Mouse (Mus musculus) gastrocnemius, postnatal 14 days (tissue): ENCODE measurements around the gene Zc3hc1. TPM values are rescaled to one million over a fixed set of nuclear protein-coding genes. Genes with fewer than 3 reads are reported as not detected.
"Not testable (repeated sequence)": the region's sequence is repeated elsewhere in the genome, so short reads cannot be mapped to it uniquely, and the experiment has no call there.

Source experiments
- DNase-seq: peaks from one replicate; pipeline ENCODE4 v3.0.0; 2021; ENCODE audit warnings: mixed read lengths
- intact Hi-C: fragments of 180-260 bp; cut with DNase I; formaldehyde crosslinking; loops from one replicate; pipeline ENCODE4 v1.15.1; 2025; ENCODE audit warnings: low total_unique reads
- long read RNA-seq, 2 experiments: library from polyadenylated mRNA; stranded (forward); transcript quantifications; one replicate each; pipeline ENCODE4 v2.0.0; 2021
- total RNA-seq, 2 experiments: library from RNA; stranded (reverse); gene quantifications; 2 replicates each; pipeline ENCODE4 v1.2.3; 2021

The Zc3hc1 gene
- total RNA-seq, result 10 to 100 TPM; 12.3 to 15.7 TPM
- long read RNA-seq, experiment 1, transcript Zc3hc1-201 (10 exons, 1,824 nt), result major isoform, 41 of 43 reads
- long read RNA-seq, experiment 1, partial matches to known transcripts, result 1 of 43 reads
- long read RNA-seq, experiment 1, other reads (novel, unspliced or antisense), result 1 of 43 reads
- long read RNA-seq, experiment 2, transcript Zc3hc1-201 (10 exons, 1,824 nt), result major isoform, 36 of 41 reads
- long read RNA-seq, experiment 2, partial matches to known transcripts, result 3 of 41 reads
- long read RNA-seq, experiment 2, other reads (novel, unspliced or antisense), result 2 of 41 reads

DNA sequence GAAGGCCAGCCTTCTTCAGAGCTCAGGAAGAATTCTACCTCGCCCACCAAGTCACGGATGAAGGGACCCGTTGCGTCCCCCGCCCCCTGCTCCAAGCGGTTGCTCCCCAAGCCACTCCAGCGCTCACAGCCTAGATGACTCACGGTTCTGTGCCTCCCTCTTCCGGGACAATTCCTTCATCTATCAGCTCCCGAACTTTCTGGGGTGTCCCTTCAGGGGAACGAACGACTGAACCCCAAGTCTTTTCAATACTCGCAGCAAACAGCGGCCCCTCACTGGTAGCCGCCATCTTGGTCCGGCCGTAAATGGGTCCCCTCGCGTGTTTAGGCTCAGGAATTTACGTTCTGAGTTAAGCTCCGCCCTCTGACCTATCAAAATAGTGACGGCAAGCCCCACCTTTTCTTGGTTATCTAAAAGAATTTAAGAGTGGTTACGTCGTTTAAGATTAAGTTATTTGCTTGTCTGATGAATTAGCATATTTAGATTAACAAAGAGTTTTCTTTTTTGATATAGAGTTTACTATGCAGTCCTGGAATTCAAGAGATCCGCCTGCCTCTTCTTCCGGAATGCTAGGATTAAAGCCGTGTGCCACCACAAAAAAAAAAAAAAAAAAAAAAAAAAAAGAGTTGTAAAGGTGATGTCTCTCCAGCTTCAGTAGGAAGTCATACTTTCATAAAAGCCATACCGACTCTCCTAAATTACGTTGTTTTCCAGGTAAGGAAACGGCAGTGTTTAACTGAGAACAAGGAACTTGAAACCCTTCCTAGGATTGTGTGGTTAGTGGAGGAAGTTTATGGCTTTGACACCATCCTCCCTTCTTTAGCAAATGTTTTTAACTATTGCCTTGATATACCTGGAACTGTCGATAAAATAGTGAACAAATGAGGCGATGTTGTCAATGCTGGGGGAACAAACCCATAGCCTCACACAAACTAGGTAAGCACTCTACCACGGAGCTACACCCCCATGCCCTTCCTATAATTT lies at the start of gene Zc3hc1:
Zc3hc1 (minus strand) TSS at position 315 of the 984 bp plus-strand sequence.
- DNase-seq, result peak; percentile 63
- intact Hi-C loops, result no loop called here

DNA sequence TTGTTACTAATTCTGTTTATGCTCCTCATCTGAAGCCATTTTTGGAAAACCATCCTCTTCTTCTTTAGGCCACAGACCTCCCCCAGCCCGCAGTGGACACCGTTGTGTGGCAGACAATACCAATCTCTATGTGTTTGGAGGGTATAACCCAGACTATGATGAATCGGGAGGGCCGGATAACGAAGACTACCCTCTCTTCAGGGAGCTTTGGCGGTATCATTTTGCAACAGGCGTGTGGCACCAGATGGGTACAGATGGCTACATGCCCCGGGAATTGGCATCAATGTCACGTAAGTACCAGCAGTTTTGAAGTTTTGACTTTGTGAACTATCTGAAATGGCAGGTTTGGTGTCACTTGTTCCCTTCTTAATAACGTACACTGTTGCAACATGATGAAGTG lies 48.7 kb upstream of the Zc3hc1 start:
- no peak for DNase-seq
- intact Hi-C loops, result no loop called here

DNA sequence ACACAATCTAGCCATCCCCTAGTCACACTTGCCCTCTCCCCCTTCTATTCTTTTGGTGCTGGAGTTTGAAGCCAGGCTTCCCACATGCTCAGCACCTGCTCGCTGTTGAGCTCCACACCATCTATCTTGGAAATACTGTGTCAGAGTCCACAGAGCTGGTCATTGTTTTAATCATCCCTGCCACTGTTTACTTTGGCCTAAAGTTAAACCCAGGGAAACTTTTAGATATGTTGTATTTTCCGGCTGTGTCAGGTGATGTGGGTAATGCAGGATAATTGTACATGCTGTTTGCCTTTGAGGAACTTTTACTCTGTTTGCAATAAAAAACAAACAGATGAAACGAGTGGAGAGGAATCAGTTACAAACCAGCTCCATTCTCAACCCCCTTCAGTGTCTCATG lies 46.2 kb upstream of the Zc3hc1 start:
- no peak for DNase-seq
- intact Hi-C loops, result no loop called here

DNA sequence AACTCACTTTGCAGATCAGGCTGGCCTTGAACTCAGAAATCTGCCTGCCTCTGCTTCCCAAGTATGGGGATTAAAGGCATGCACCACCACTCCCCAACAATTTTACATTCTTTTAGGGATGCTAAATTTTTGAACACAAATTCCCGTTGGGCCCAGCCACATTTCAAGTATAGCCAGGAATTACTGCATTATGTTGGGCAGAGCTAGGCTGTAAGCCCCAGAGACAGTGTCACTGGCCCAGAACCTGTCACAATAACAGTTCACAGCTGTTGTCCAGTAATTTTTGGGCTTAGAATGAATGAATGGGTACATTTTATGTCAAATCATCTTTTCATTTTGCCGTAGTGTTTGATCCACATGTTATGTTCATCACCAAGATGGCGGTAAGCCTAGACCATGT lies 45.6 kb upstream of the Zc3hc1 start:
- no peak for DNase-seq

DNA sequence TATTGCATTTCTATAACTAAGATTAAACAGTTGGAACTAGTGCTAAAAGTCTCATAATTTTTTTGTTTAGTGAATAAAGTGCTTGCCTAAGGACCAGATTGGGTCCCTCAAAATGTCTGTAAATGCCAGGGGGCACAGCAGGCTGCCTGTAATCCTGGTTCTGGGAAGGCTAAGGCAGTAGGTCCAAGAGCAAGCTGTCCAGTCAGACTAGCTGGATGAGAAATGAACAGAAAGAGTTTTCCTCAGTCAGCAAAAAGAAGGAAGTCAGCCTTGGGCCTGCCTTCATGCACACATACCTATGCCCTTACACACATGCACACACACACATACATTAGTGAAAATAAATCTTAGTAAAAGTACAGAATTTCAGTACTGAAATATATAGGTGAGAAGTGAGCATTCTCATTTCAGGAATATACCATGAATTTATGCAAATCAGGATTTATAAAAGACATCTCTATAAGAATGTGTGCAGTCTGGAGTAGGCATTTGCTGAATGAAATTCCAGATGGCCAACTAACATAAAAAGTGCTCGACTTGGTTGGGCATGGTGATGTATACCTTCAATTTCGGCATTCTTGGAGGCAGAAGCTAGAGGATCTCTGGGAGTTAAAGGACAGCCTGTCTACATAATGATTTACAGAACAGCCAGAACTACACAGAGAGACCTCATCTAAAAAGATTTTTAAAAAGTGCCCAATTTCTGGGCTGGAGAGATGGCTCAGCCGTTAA lies 41.8 kb upstream of the Zc3hc1 start:
- intact Hi-C loops, result no loop called here
- DNase-seq, result no peak

More for the DNA sequence above, 45.6 kb upstream of the Zc3hc1 start:
- intact Hi-C loops, result no loop called here

DNA sequence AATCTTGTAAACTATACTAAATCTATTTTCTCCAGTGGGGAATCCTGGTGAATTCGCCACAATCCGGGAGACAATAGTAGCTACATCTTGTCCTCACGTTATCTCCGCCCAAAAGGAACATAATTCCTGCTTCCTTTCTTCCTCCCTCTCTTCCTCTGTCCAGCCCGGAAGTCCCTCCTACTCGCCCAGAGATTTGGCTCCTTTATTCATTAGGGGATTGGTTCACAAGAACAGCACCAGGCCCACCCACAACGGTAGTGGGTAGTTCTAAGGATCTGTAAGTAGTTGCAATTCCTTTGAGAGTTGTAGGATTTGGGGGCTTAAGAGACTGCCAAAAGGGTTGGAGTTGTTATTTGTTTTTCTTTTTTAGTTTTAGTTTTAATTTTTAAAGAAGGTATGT lies 26.0 kb upstream of the Zc3hc1 start:
- no peak for DNase-seq
- intact Hi-C loops, result no loop called here

DNA sequence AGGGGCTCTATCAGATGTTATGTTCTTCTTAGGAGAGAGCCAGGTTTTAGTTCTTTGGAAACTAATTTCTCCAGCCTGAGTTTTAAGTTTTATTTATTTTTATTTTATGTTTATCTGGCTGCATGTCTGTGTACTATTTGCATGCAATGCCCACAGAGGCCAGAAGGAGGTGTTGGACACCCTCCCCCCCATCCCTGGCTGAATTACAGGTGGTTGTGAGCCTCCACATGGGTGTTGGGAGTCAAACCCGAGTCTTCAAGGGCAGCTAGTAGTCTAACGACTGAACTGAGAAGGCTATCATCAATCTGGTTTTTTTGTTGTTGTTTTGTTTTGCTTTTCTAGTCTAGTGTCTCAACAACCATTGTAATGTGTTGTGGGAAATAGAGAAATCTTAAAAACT lies 25.3 kb upstream of the Zc3hc1 start:
- DNase-seq, result no peak
- intact Hi-C loops, result no loop called here

DNA sequence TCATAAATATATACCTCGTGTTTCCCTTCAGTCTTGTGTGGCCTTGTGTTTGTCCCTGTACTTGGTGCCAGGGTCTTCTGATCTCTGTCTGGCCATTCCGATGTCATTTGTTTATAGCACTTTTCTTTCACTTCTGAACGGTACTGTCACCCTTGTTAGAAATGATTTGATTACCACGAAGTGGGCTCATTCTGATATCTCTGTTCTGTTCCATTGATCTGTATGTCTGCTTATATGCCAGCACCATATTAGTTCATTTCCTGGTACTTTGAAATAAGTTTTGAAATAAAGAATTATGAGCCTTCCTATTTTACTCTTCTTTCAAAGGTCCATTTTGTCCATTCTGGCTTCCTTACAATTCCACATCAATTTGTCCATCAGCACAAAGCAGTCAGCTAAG lies 20.5 kb upstream of the Zc3hc1 start:
- intact Hi-C loops, result no loop called here
- no peak for DNase-seq

DNA sequence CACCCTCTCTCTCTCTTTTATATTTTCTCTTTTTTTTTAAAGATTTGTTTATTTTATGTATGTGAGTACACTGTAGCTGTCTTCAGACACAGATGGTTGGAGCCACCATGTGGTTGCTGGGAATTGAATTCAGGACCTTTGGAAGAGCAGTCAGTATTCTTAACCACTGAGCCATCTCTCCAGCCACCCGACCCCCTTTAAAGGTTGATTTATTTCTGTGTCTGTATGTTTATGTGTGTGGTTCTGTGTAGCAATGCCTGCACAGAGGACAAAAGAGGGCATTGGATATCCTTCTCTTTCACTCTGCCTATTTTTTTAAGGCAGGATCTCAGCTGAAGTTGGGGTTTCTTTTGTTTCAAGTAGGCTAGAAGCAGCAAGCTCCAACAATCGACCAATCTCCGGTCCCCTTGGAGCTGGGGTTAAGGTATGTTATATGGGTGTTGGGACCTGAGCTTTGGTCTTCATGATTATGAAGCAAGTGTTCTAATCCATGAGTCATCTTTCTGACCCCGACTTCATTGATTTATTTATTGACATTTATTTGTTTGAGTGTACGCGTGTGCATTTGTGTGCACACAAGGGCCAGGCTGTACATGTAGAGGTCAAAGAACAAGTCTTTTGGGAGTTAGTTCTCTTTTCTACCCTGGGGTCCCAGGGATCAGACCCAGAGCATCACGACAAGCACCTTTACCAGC lies 18.7 kb upstream of the Zc3hc1 start:
- intact Hi-C loops, result no loop called here
- no peak for DNase-seq

DNA sequence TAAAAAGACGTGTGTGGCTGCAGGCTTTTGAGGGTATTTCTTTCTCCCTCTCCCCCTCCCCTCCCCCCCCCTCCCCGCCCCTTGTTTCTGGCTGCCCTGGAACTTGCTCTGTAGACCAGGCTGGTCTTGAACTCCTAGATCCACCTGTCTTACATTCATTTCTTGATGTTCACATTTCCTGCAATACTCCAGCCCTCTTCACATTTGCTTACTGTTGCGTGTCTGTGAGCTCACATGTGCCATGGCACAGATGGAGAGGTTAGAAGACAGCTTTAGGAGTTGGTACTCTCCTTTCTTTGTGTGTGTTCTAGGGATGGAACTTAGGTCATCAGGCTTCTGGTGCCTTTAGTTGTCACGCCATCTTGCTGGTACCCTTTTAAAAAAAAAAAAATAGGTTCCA lies 17.4 kb upstream of the Zc3hc1 start:
- intact Hi-C loops, result no loop called here
- no peak for DNase-seq

DNA sequence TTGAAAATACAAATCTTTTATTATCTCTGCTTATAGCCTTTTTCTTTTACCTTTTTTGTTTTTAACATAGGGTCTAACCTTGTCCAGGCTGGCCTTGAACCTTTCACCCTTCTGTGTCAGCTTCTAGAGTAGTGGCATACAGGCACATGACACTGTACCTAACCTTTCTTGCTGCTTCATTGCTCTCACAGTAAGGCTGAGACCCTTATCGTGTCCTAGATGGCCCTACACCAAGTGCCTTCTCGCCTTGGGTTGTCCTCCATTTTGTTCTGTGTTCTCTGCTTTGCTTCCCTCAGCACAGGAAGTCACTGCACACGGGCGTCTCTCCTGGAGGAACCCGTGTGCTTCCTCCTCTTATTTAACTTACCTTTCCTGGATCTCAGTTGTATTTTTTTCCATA lies 13.8 kb upstream of the Zc3hc1 start:
- intact Hi-C loops, result no loop called here
- no peak for DNase-seq

DNA sequence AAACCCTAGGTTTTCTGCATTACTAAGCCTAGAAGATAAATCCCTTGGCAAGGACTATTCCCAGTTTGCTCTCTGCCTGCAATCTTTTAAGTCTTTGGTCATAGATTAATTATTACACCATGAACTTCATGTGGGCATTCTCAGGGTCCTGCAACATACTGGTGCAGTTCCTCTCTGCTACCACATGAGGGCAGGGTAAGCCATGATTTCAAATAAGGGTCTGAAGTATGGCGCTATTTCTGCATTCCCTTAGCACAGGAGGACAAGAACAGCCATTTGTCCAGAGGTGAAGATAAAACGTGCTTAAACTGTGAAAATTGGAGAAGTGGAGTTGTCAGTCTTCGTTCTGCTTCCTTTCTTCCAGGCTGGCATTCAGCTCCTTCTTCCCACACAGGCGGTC lies 12.6 kb upstream of the Zc3hc1 start:
- DNase-seq, result peak; percentile 33

DNA sequence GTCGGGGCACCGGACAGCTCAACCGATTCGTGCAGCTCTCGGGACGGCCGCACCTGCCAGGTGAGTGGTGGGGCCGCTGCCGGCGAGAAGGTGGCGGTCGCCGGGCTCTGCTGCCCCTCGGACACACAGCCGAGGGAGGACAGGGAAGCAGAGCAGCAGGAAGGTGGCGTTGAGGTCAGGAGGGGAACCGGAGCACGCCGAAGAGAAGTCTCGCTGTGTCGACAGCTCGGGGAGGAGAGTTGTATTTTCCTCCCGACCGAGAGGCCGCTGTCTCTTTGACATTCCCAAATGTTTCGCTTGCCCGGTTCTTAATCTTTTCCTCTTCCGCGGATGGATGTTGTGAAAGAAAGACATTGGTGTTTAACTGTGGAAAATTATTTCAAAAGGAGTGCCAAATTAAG lies 11.3 kb upstream of the Zc3hc1 start:
- peak; percentile 39 for DNase-seq
- intact Hi-C loops, result no loop called here

More for the DNA sequence above, 12.6 kb upstream of the Zc3hc1 start:
- intact Hi-C loops, result no loop called here

DNA sequence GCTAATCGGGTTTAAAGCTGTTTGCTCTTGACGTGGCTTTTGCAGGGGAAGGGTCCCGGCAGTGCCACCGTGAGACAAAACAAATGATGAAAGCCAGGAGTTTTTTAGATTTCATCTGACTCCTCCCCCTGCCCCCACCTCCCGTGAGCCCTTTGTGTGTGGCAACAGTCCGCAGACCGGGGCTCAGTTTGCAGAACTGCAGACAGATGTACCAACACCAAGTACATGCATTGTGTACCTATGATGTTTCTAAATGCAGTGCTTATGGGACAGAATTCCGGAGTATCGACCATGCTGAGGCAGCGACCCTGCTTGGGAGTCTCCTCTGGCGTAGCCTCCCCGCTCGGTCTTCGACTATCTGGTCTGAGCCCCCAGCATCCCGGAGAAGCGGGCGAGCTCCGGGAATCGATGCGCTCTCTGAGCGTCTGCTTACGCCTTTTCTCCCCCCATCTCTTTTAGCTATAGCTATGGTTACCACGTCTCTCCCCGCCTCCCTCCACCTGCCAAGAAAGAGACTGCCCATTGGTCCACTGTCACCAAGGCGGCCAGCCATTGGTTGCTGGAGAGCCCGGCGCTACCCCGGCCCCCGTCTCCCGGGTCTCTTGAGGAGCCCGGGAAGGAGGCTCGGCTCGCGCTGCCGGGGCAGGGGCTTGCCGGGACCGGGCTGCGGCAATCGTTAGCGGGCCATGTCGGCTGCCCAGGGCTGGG lies 10.6 kb upstream of the Zc3hc1 start, which contains the start of gene Klhdc10:
Klhdc10 (plus strand) TSS at position 561 of the 708 bp plus-strand sequence.
- DNase-seq, result peak; percentile 98
- intact Hi-C loops, result no loop called here

DNA sequence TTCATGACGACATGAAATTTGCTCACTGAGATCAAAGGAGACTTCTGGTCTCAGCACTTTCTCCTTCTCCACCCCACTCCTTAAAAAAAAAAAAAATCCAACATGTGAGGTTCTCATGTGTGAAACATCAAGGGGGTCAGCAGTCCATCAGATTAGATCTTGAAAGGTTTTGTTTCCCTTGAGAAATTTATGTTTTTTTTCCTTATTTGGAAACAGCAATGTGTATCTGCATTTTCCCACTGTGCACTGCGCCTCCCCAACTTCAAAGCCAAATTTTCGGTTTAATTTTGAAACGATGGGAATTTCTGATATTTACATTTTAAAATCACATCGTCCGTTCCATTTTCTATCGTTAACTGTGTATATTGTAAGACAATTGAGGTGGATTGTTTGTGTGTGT lies 9.9 kb upstream of the Zc3hc1 start:
- no peak for DNase-seq
- intact Hi-C loops, result no loop called here

DNA sequence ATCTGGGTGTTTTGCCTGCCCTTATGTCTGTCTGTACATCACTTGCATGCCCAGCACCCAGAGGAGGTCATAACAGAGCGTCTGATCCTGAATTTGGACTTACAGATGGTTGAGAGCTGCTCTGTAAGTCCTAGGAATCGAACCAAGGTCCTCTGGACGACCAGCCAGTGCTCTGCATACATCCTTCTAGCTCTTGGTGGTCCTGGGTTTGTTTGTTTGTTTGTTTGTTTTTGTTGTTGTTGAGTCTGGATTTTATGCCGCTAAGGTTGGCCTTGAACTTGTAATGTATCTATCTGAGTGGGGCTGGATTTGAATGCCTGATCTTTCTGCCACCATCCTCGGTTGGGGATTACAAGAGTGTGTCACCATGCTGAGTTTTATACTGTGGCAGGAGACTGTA lies 9.3 kb upstream of the Zc3hc1 start:
- intact Hi-C loops, result no loop called here
- DNase-seq, result no peak

DNA sequence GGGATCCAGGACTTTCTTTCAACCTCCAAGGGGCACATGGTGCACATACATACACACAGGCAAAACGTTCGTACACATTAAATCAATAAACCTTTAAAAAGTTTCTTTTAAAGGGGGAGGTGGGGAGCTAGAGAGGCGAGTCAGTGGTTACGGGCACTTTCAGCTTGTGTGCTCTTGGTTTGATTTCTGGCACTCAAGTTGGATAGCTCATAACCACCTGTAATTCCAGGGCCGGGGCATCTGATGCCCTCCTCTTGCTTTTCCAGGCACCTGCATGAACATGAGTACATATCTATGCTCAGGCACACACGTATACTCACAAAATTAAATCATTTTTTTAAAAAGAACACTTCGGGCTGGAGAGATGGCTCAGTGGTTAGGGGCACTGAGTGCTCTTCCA lies 1.2 kb upstream of the Zc3hc1 start:
- DNase-seq, result no peak
- intact Hi-C loops, result no loop called here

DNA sequence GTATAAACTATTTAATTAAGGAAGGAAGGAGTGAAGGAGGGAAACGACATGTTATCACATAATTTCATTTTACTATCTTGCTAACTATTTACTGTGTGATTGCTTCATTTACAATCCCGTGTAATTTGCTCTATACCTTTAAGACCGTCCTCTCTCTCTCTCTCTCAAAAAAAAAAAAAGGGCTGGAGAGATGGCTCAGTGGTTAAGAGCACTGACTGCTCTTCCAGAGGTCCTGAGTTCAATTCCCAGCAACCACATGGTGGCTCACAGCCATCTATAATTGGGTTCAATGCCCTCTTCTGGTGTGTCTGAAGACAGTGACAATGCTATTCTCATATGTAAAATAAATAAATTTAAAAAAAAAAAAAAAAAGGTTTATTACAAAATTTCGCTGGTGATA lies 557 bp downstream of the Zc3hc1 start:
- intact Hi-C loops, DNase-seq: not testable (repeated sequence)

DNA sequence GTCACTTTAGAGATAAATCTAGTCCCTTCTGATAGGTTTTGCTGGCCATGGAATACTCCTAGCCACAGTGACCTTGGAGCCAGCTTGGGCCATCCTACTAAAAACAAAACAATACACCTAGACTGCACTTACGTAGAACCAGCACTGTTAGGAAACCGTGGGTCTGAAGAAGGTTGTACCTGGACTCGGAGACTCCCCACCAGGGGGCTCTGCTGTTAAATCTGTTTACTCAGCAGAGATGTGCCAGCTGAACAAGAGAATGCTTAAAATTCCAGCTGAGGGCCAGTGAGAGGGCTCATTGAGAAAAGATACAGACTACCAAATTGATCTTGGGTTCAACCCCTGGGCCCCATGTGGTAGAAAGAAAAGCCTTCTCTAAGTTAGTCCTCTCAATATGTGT lies 9.7 kb downstream of the Zc3hc1 start:
- intact Hi-C loops, result no loop called here
- DNase-seq, result no peak
